Mouse (Mus musculus) liver, postnatal 0 days (tissue): ENCODE data around the gene Rbpjl.

Source experiments
- CTCF ChIP-seq: sonication (generic); IDR thresholded peaks from 2 replicates; pipeline ENCODE4 v1.5.1; 2016; ENCODE audit warnings: antibody characterized with exemption, low read depth
- EP300 ChIP-seq: IDR thresholded peaks from 2 replicates; pipeline ENCODE4 v1.6.1; 2016; ENCODE audit warnings: antibody characterized with exemption, low read depth, mild to moderate bottlenecking

- peak; percentile 61; the same call in 1 of the 2 replicates for TF ChIP-seq EP300
- TF ChIP-seq CTCF = no peak
Observed at GRCm38 (mm10) chr2:164445399-164446085, 42.6 kb downstream of the Rbpjl start.
